Mouse (Mus musculus): ENCODE measurements at regions not wholly inside any gene's neighbourhood (a gene's known extent, or its start where the extent isn't known, plus 50 kb on each side); places are given as distances from the start of the nearest gene placed in this dataset.

- DNase-seq (ENCODE audit: low spot score in 2 of 2): no peak
Observed at GRCm38 (mm10) chr5:132826009-132826408, 282.9 kb upstream of the Auts2 start.

GRCm38 (mm10) chr5:132817665-132818064, 274.5 kb upstream of the Auts2 start:
- no peak for DNase-seq (ENCODE audit: low spot score in 2 of 2)

GRCm38 (mm10) chr5:132809181-132809580, 266.0 kb upstream of the Auts2 start:
- peak in 1 of 2 experiments; percentile 29 for DNase-seq (ENCODE audit: low spot score in 2 of 2)

GRCm38 (mm10) chr5:132796061-132796460, 252.9 kb upstream of the Auts2 start:
- DNase-seq (ENCODE audit: low spot score in 2 of 2): no peak

GRCm38 (mm10) chr5:132792484-132792883, 249.3 kb upstream of the Auts2 start:
- DNase-seq (ENCODE audit: low spot score in 2 of 2): no peak

GRCm38 (mm10) chr5:132785291-132785690, 242.1 kb upstream of the Auts2 start:
- no peak for DNase-seq (ENCODE audit: low spot score in 2 of 2)

GRCm38 (mm10) chr5:132784791-132785190, 241.6 kb upstream of the Auts2 start:
- DNase-seq (ENCODE audit: low spot score in 2 of 2): peak; percentile 29 to 32

- no peak for DNase-seq (ENCODE audit: low spot score in 2 of 2)
Observed at GRCm38 (mm10) chr5:132774141-132774680, 231.1 kb upstream of the Auts2 start.

- DNase-seq (ENCODE audit: low spot score in 2 of 2): no peak
Observed at GRCm38 (mm10) chr5:132760396-132760795, 217.3 kb upstream of the Auts2 start.

- DNase-seq (ENCODE audit: low spot score in 2 of 2): no peak
Observed at GRCm38 (mm10) chr5:132759751-132760150, 216.6 kb upstream of the Auts2 start.

GRCm38 (mm10) chr5:132758941-132759340, 215.8 kb upstream of the Auts2 start:
- no peak for DNase-seq (ENCODE audit: low spot score in 2 of 2)

GRCm38 (mm10) chr5:132737966-132738365, 194.8 kb upstream of the Auts2 start:
- no peak for DNase-seq (ENCODE audit: low spot score in 2 of 2)

- DNase-seq (ENCODE audit: low spot score in 2 of 2): no peak
Observed at GRCm38 (mm10) chr5:132728689-132729189, 185.6 kb upstream of the Auts2 start.

GRCm38 (mm10) chr5:132724467-132724866, 181.3 kb upstream of the Auts2 start:
- DNase-seq (ENCODE audit: low spot score in 2 of 2): no peak

- DNase-seq (ENCODE audit: low spot score in 2 of 2): no peak
Observed at GRCm38 (mm10) chr5:132710301-132710700, 167.2 kb upstream of the Auts2 start.

- no peak for DNase-seq (ENCODE audit: low spot score in 2 of 2)
Observed at GRCm38 (mm10) chr5:132707531-132707930, 164.4 kb upstream of the Auts2 start.

- no peak for DNase-seq (ENCODE audit: low spot score in 2 of 2)
Observed at GRCm38 (mm10) chr5:132703455-132704100, 160.4 kb upstream of the Auts2 start.

GRCm38 (mm10) chr5:132702573-132702972, 159.4 kb upstream of the Auts2 start:
- no peak for DNase-seq (ENCODE audit: low spot score in 2 of 2)

- no peak for DNase-seq (ENCODE audit: low spot score in 2 of 2)
Observed at GRCm38 (mm10) chr5:132690784-132691183, 147.6 kb upstream of the Auts2 start.

GRCm38 (mm10) chr5:132675261-132675660, 132.1 kb upstream of the Auts2 start:
- no peak for DNase-seq (ENCODE audit: low spot score in 2 of 2)

- DNase-seq (ENCODE audit: low spot score in 2 of 2): peak; percentile 40 to 55
Observed at GRCm38 (mm10) chr5:132673599-132674305, 130.6 kb upstream of the Auts2 start.

- DNase-seq (ENCODE audit: low spot score in 2 of 2): no peak
Observed at GRCm38 (mm10) chr5:132671496-132671895, 128.4 kb upstream of the Auts2 start.

GRCm38 (mm10) chr5:132667316-132667715, 124.2 kb upstream of the Auts2 start:
- DNase-seq (ENCODE audit: low spot score in 2 of 2): no peak

All from right cerebral cortex, postnatal 10 days (tissue).